Mouse (Mus musculus) heart, postnatal 0 days (tissue): ENCODE data around the gene Rbp4. TPM values are rescaled to one million over a fixed set of nuclear protein-coding genes. Genes with fewer than 3 reads are reported as not detected.

Experiments
- ATAC-seq: fragments of 200-750 bp; cut with Nextera tagmentation; 2 replicates; pipeline ENCODE4 v1.8.0; 2017; ENCODE audit warnings: low read depth, moderate number of reproducible peaks, moderate library complexity; ENCODE audit not compliant: insufficient read depth
- DNase-seq: peaks from one replicate; pipeline ENCODE4 v3.0.0-alpha.2; 2016; ENCODE audit warnings: low spot score
- H3K27ac ChIP-seq: fragments of 300-500 bp; sonication (generic); 2 replicates; pipeline ENCODE4 v1.5.1; 2014; ENCODE audit warnings: low read depth, mild to moderate bottlenecking
- H3K27me3 ChIP-seq: fragments of 300-500 bp; sonication (generic); 2 replicates; pipeline ENCODE4 v1.6.1; 2014; ENCODE audit warnings: low read length, mixed read lengths; ENCODE audit not compliant: control insufficient read depth, insufficient read depth
- H3K36me3 ChIP-seq: fragments of 300-500 bp; sonication (generic); replicated peaks from 2 replicates; pipeline ENCODE4 v1.6.1; 2014; ENCODE audit warnings: low read length, mixed read lengths; ENCODE audit not compliant: control insufficient read depth, insufficient read depth
- H3K4me1 ChIP-seq: fragments of 300-500 bp; sonication (generic); 2 replicates; pipeline ENCODE4 v1.6.1; 2014; ENCODE audit warnings: antibody characterized with exemption; ENCODE audit not compliant: control insufficient read depth, insufficient read depth
- H3K4me2 ChIP-seq: fragments of 300-500 bp; sonication (generic); 2 replicates; pipeline ENCODE4 v1.6.1; 2014; ENCODE audit warnings: low read depth, mild to moderate bottlenecking, low read length, moderate library complexity
- H3K4me3 ChIP-seq: fragments of 300-500 bp; sonication (generic); 2 replicates; pipeline ENCODE4 v1.5.1; 2014; ENCODE audit warnings: low read depth, low read length
- H3K9ac ChIP-seq: fragments of 300-500 bp; sonication (generic); replicated peaks from 2 replicates; pipeline ENCODE4 v1.6.1; 2014; ENCODE audit warnings: low read depth, low read length, mixed read lengths
- H3K9me3 ChIP-seq: fragments of 300-500 bp; sonication (generic); replicated peaks from 2 replicates; pipeline ENCODE4 v1.6.1; 2016; ENCODE audit warnings: low read length; ENCODE audit not compliant: control insufficient read depth
- CTCF ChIP-seq: IDR thresholded peaks from 2 replicates; pipeline ENCODE4 v1.5.1; 2016; ENCODE audit warnings: antibody characterized with exemption, control low read depth, low read depth
- EP300 ChIP-seq: IDR thresholded peaks from 2 replicates; pipeline ENCODE4 v1.6.1; 2016; ENCODE audit warnings: antibody characterized with exemption, low read depth
- WGBS: fragments of 180-500 bp; shearing (Covaris S2); extraction: QIAGEN DNeasy Blood & Tissue Kit; methylation state at CpG from one replicate; pipeline ENCODE4 v1.1.7; 2014; 5-methylcytosine and 5-hydroxymethylcytosine counted together
- polyA plus RNA-seq: library from polyadenylated mRNA; unstranded; fragments of >200 nt; fragmentation: Nextera tagmentation; extraction: Ambion mirVana; gene quantifications from 2 replicates; pipeline ENCODE4 v1.2.1, GENCODE M21; 2015
- total RNA-seq: library from RNA; depleted of rRNA; stranded (reverse); fragments of >200 nt; gene quantifications from 2 replicates; pipeline ENCODE4 v1.2.3, GENCODE M21; 2014; ENCODE audit warnings: low replicate concordance

Gene Rbp4
- total and polyA plus RNA-seq, 2 experiments from 2014 or later = 0.87 to 2.1 TPM

GRCm38 (mm10) chr19:38134806-38135205 lies 9.7 kb upstream of the Rbp4 start:
- Histone ChIP-seq H3K27me3 (no peaks in the 10 kb centered on the region), H3K9me3 (no peaks in the 10 kb centered on the region), H3K9ac (no peak overlapping the region), H3K4me2 (no peak overlapping the region), H3K36me3 (no peaks in the 10 kb centered on the region), H3K4me1 (no peaks in the 10 kb centered on the region), H3K4me3 (no peak overlapping the region), H3K27ac (no peak overlapping the region)
- ATAC-seq = no peak
- TF ChIP-seq EP300 (no peak), CTCF (no peak)
- DNase-seq = no peak
- WGBS = 79% methylated on average over 6 of the region's 6 CpGs

DNA sequence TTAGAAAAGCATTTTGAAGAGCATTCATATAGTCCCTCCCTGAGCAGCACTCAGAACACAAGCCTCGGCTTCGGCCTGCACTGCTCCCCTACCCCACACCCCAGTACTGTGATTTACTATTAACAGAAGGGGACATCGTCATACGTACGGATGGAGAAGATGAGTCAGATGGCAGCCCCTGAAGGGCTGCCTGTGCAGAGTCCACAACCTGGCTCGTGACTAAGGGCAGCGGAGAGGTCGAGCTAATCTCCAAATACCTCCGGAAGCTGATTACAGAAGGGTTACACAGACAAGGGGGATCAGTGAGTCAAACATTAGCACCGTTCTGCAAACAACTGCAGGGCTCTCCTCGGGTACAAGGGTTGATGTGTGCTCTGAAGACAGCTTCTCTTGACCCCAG lies 8.9 kb upstream of the Rbp4 start:
- Histone ChIP-seq H3K27ac (no peak overlapping the region), H3K4me1 (no peaks in the 10 kb centered on the region), H3K4me2 (no peak overlapping the region), H3K4me3 (no peak overlapping the region), H3K27me3 (no peaks in the 10 kb centered on the region), H3K9me3 (no peaks in the 10 kb centered on the region), H3K36me3 (no peaks in the 10 kb centered on the region), H3K9ac (no peak overlapping the region)
- 16% methylated on average over 11 of the region's 11 CpGs for WGBS
- DNase-seq (no peak), ATAC-seq (0 out of 2 replicates have a peak, but pooled peaks have one; percentile 14)
- no peak for TF ChIP-seq CTCF
- TF ChIP-seq EP300 = no peak

- ATAC-seq (no peak), DNase-seq (no peak)
- Histone ChIP-seq H3K4me2 (no peak within 1 kb of the TSS), H3K9ac (no peak within 1 kb of the TSS), H3K27ac (no peak within 1 kb of the TSS), H3K4me3 (no peak within 1 kb of the TSS), H3K4me1 (no peaks in the 10 kb centered on the region), H3K9me3 (no peaks in the 10 kb centered on the region), H3K27me3 (no peaks in the 10 kb centered on the region), H3K36me3 (no peaks in the 10 kb centered on the region)
- 77% methylated on average over 6 of the region's 6 CpGs for WGBS
- TF ChIP-seq CTCF (no peak), EP300 (no peak)
Measured at GRCm38 (mm10) chr19:38132481-38132880, 7.4 kb upstream of the Rbp4 start, which contains the start of gene Pde6c. Gene Pde6c, plus strand, starts transcription at chr19:38132781.

DNA sequence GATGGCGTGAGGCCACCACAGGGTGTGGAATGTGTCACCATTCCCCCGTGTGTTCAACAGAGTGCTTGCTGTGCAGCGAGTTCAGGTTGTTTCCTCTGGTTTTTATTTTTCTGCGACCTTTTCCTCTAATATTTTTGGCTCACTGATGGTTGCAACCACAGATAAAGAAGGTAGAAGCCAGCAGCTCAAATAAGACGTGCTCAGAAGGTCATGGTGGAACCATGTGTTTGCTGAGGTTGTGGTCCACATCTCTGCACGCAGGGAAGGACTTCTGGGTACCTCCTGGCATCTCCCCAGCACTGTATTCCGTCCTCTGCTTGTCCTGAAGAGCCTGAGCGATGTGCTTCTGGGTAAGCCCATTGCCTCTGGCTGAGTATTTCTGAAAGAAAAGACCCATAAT lies 1.6 kb upstream of the Rbp4 start:
- DNase-seq (no peak), ATAC-seq (no peak)
- H3K27ac ChIP-seq = no peak overlapping the region
- TF ChIP-seq EP300 (no peak), CTCF (no peak)
- H3K4me3 ChIP-seq = no peak overlapping the region
- H3K4me1 ChIP-seq = no peaks in the 10 kb centered on the region
- H3K9ac ChIP-seq = no peak overlapping the region
- H3K4me2 ChIP-seq = no peak overlapping the region
- no peaks in the 10 kb centered on the region for H3K36me3 ChIP-seq
- WGBS = 52% methylated on average over 8 of the region's 8 CpGs
- peaks cover 38% of the 10 kb centered on the region for H3K27me3 ChIP-seq
- no peaks in the 10 kb centered on the region for H3K9me3 ChIP-seq

DNA sequence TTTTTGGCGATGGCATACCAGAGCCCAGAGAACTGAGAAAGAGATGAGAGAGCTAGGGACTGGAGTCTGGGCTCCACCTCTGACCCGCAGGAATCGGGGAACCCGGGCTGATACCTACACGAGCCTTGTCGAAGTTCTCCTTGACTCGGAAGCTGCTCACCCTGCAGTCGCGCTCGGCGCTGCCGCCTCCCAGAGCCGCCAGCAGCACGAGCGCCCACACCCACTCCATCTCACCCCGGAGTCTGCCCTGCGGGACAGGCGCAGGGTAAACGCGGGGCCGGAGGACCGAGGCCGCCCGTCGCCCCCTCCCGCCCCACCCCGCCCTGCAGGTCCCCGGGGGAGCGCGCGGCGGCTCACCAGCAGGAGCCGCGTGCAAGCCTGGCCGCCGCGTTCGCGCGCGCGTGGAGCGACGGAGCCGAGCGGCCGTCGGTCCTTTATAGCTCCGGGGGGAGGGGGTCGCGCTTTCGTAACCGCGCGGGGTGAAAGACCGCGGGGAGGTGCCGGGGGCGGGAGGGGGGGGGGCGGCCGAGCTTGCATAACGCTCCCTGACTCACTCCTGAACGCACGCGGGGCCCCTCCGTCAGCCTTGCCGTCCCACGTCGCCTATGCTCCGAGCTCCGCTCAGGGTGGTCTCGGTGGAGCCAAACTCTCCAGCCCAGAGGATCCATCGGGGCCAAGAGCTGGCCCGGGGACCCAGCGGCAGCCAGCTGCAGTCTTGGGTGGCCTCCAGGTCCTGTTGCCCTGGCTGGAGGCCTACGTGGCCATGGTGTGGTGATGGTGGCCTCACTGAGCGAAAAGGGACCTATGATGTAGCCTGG lies 471 bp downstream of the Rbp4 start:
- Histone ChIP-seq H3K27ac (no peak overlapping the region), H3K9ac (no peak overlapping the region), H3K27me3 (peaks cover 38% of the 10 kb centered on the region), H3K9me3 (no peaks in the 10 kb centered on the region), H3K4me1 (no peaks in the 10 kb centered on the region), H3K4me3 (peak overlapping the region; percentile 52), H3K4me2 (peak overlapping the region; percentile 92), H3K36me3 (no peaks in the 10 kb centered on the region)
- 2% methylated on average over 58 of the region's 77 CpGs for WGBS
- TF ChIP-seq EP300 (no peak), CTCF (no peak)
- no peak for DNase-seq
- no peak for ATAC-seq
